Mouse (Mus musculus): ENCODE measurements around the gene Plxdc1.

DNA sequence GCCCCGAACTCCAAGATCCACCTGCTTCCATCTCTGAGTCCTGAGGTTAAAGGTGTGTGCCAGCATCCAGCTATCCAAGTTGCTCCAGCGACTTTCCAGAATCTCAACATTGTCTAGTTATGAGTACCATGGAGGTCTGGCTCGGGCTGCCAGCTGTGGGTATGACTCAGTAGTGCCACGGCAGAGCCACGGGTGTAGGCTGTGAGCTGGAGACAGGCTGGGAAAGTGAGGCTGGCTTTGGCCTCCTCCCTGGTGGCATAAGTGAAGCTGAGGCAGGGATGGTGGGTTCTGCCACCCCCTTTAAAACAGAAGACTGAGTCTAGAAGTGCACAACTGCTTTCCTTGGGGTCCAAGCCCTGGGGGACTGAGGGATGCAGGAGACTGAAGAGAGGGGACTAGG lies 47.8 kb upstream of the Plxdc1 start:
- TF ChIP-seq GATA1 (IDR thresholded peaks at IDR 0.05; ENCODE audit: borderline replicate concordance, low read length), result no peak
- no peak for TF ChIP-seq CTCF (IDR thresholded peaks at IDR 0.05; ENCODE audit: low read depth, low read length)
- no peak for TF ChIP-seq GATA2 (IDR thresholded peaks at IDR 0.05; ENCODE audit: borderline replicate concordance, low read depth, low read length)
- no peak for TF ChIP-seq TAL1 (conservative IDR thresholded peaks at IDR 0.05; ENCODE audit: low read depth, low read length)
- no peak for TF ChIP-seq POLR2AphosphoS5 (IDR thresholded peaks at IDR 0.05; ENCODE audit: insufficient replicate concordance, low read depth, low read length)

Data from G1E (cell line).